Mouse (Mus musculus) testis, adult 2 months (tissue): Measurements from ENCODE around the gene Alox12.

Experiments
- CTCF ChIP-seq: fragments of 200-500 bp; IDR thresholded peaks from 2 replicates; pipeline ENCODE4 v1.5.1; 2012; ENCODE audit warnings: low read depth, mild to moderate bottlenecking, inconsistent platforms, low read length, moderate library complexity; ENCODE audit not compliant: control insufficient read depth, insufficient read depth, insufficient replicate concordance
- POLR2A ChIP-seq: fragments of 200-500 bp; IDR thresholded peaks from 2 replicates; pipeline ENCODE4 v1.6.1; 2012; ENCODE audit warnings: low read depth, mild to moderate bottlenecking, inconsistent platforms, low read length, moderate library complexity; ENCODE audit not compliant: control insufficient read depth

GRCm38 (mm10) chr11:70199107-70199506, 56.0 kb downstream of the Alox12 start:
- no peak for TF ChIP-seq CTCF
- TF ChIP-seq POLR2A = no peak
